Mouse (Mus musculus) left cerebral cortex, adult 11 months (tissue): ENCODE results near the gene Dip2c.

ENCODE experiments used
- DNase-seq: peaks from one replicate; pipeline ENCODE4 v3.0.0; 2022; ENCODE audit warnings: low spot score

Gene Dip2c

DNA sequence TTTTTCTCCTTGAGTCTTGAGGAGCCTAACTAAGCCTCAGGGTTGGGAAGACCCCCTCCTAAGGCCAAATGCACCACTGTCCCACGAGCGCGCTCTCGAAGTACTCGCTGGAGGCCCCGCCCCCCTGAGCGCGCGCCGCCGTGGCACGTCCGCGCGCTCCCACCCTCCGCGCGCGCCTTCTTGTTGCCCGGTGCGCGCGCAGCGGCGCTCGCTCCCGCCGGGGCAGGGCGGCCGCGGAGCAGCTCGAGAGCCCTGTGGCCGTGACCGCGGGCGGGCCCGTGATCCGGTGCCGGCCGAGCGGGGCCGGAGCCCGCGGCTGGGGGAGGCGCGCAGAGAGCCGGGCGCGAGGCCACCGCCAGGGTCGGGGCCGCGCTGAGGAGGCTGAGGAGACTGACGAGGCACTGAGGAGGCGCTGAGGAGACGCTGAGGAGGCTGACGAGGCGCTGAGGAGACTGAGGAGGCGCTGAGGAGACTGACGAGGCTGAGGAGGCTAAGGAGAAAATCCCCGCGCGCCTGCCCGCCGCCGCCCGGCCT, at the start of gene Dip2c:
Gene Dip2c, plus strand, starts transcription at position 207 of the 534 bp plus-strand sequence.
- DNase-seq, result peak; percentile 83

DNA sequence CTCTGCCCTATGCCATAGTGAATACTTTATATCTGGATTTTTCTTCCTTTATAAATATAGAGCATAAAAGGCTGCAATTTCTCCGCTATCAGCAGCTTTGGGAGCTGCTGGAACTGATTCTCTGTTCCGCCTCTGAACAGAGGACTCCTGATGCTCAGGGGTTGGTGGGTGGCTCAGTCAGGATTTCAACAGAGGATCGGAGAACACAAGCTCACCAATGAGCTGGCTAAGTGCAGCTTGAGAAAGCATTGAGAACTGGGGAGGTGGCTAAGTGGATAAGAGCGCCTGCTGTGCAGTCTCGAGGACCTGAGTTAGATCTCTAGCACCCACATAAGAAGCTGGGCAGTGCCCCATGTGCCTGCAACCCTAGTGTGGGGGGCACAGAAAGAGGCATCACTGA, 49.2 kb upstream of the Dip2c start:
- DNase-seq, result no peak

DNA sequence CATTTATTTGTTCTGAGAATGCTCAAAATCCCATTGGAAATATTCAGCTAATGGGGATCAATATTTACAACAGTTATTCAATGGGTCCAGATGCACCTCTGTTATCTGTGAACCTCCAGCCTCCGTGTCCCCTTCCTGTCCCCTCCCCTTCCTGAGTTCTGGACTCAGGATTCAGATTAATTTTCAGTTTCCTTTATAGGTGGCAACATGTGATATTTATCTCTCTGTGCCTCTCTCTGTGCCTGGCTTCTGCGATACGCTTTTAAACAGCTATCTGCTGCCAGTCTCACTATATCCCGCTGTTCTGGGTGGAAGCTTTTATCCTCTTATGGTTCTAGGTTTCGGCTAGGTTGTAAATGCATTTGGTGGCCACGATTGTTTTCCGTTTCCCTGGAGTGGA, 38.8 kb upstream of the Dip2c start:
- no peak for DNase-seq

DNA sequence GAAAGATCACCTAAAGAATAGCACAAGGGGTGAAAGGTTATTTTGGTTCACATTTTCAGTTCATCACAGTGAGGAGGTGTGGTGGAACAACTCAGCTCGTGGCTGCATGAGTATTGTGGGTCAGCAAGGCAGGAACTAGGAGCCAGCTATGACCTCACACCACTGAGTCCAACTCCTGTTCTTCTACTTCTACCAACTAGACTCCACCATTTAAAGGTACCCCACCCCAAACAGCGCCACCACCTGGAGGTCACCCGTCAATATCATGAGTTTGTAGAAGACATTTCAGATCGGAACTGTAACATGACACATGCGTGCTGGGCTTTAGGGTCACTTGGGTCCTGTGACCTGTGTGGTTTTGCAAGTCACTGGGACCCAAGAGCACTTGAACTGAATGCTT, 37.2 kb upstream of the Dip2c start:
- DNase-seq, result no peak

DNA sequence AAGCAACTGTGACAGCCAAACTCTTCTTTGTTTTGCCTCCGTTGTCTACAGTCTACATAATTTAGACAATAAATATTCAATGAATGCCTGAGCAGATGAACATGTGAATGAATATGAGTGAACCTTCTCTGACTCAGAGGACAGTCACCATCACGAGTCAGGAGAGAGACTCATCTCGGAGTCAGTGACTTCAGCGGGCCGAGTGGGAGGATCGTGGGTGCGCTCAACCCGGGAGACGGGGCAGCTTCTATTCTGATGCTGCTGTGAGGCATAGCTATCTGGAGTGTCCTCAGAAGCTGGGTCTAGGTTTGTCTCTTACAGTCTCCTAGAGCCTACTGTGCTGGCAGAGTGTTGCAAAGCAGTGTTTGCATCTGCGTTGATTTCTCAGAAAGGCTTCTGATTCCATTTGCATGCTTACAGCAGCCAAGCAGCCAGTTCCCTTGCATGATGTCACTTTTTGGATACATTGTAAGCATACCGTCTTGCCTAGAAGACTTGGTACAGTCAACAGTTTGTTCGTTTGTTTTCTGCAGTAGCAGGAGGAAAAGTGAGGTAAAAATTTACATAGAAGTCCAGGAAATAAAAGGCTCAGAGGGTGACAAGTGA, 36.6 kb upstream of the Dip2c start:
- DNase-seq, result peak; percentile 70

DNA sequence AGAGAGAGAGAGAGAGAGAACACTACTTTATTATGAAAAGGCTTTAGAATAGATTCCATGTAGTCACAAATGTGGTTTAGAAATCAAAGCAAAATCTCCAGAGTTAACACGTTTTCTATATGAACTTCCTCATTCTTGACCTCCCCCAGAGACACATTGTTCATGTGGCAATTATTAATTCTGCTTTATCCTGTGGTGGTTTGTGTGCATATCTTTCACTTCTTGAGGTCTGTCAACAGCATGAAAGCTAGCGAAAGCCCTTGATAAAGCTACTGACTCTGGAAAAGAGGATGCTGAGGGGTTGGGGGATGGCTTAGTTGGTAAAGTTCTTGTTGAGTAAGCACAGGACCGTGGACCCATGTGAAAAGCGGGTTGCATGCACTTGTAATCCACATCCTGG, 14.6 kb upstream of the Dip2c start:
- DNase-seq, result no peak

DNA sequence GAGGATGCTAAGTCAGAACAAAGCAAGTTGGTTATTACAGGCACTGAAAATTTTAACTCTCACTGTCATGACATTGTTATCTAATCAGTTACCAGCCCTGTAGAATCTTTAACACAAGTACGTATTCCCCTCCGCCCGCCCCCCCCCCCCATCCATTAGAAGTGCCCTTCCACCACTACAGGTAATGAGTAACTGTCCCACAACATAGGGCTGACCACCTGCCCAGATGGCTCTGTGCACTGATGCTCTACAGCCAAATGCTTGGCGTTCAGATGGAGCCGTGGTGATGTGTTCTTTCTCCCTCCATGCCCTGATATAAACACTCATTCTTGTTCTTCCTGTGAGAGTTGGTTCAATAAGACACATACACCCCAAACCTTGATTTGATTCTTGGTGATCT, 10.8 kb upstream of the Dip2c start:
- DNase-seq, result no peak

DNA sequence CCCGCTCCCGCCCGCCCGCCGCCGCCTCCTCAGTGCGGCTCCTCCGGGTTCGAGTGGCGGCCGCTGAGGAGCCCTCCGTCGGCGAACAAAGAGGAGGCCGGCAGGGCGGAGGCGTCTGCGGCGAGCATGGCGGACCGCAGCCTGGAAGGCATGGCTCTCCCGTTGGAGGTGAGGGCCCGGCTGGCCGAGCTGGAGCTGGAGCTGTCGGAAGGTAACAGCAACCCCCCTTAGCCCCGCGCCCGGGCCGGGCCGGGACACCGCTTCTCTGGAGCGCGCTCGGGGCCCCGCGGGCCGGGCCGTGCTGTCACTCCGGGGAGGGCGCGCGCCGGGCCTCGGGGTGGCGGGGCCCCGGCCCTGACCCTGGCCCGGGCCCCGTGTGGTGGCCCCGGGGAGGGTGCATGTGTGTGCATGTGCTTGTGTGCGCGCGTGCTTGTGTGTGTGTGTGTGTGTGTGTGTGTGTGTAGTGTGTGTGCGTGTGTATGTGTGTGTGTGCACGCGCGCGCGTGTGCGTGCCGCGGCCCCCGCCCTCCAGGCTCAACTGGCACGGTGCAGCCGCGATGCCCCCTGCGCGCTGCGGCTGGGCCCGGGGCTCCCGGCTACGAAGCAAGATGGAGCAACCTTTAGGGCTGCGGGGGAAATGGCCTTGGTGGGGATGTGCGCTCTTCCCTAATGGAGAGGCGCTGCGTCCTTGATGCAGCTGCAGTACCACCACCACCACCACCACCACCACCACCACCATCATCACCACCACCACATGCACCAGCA, 710 bp downstream of the Dip2c start:
- DNase-seq, result peak; percentile 24

DNA sequence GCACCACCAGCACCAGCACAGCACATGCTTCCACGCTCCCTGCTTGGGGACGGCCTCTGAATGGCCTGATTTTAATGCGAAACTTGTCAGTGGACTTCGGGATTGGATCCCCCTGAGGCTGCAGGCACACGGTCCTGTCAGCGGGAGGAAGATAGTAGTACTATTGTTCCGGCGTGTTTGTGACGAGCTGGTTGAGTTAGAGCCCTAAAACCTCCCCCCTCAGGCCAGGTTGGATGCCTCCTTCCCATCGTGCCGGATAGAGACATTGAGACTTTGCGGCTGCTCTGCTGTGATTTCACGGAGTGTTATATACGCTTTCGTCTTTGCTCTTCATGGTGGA, 1.3 kb downstream of the Dip2c start:
- no peak for DNase-seq

DNA sequence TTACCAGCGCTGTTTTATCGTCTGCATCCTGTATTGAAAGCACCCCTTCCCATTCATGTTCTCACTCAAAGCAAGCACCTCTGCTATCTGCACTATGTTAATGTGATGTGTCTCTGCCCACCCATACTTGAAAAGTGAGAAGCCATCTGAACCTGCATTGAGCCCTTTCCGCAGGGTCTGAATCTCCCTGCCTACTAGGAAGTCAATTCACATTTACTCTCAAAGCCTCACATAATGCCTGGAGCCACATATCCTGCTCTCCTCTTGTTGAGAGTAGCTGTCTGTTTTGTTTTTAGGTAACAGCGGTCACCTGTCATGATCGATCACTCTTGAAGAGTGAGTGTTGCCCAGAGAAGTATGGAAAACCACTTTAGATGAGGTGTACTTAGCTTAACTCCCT, 2.3 kb downstream of the Dip2c start:
- DNase-seq, result no peak

DNA sequence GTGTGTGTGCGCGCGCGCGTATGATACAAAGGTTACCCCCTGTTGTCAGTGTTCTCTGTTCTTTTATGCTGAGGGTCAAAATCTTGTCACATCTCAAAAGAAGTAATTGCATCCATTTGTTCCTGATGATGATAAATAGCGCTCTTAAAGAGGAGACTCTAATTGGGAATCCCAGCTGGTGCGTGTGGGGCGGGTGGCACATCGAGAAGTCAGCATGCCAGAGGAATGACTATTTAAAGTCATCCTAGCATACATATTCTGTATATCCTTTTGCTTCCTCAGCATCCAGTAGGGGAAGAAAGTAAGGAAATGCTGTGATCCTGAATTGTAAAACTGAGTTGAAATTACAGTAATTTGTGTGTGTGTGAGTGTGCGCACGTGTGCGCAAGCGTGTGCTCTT, 6.7 kb downstream of the Dip2c start:
- no peak for DNase-seq

DNA sequence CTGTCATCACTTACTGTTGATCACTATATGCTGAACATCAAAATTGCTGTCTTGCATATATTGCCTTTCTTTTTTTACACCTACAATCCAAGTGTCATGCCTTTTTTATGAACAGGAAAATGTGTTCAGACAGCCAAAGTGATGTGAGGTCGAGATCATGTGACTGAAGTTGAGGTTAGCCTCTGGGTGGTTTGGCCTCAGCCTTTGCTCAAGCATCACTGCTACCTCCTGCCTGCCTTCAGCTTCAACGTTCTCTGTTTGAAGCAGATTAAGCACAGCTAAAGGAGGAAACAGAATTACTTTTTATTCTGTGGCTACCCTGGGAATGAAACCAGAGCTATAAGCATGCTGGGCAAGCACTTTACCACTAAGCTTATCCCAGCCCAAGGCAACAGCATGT, 13.6 kb downstream of the Dip2c start:
- no peak for DNase-seq

DNA sequence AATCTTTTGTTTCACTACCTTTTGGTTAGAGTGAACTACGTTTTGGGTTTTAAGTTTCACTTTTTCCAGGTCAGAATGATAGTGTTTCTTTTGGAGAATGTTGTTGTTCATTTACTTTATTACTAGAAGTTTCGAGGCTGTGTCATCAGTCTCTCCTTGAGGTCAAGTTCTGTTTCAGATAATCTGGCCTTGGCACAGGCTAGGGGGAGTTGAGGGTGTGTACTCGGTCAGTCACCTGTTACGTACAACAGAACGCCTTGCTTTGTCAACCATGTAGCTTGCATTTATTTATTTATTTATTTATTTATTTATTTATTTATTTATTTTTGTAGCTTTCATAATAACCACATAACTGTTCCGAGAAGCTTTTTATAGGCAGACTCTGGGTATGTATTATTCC, 20.0 kb downstream of the Dip2c start:
- no peak for DNase-seq

DNA sequence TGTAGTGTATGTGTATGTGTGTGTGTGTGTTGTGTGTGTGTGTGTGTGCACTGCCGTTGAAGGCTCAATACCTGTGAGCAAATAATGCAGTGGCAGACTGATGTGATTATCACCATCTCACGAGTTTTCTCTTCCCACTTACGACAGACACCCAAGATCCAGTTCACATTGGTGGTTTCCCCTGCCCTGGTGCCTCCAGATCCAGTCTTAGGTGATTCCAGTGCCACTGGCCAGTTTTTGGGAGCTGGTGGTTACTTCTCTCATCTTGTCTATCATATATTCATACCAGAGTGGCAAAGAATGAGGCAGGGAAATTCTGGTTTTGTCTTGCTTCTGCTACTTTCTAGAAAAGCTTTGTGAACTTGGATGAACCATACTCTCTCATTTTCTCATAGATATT, 20.9 kb downstream of the Dip2c start:
- DNase-seq, result no peak

DNA sequence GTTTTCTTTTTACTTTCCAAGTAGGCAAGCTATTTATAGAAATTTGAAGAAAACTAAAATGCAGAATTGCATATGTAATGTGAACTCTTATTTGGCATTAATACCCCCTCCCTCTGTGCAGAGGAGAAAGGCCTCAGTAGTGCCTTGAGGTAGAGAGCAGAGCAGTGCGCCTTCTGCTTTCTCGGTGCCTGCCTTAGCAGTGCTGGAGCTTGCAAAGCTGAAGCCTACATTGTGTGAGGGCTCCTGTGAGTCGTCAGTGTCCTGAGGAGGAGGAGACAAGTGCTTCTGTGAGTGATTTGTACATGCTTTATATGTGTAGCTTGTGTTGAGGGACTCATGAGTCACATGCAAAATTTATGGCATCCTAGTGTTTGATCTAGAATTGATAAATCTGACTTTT, 21.4 kb downstream of the Dip2c start:
- no peak for DNase-seq

DNA sequence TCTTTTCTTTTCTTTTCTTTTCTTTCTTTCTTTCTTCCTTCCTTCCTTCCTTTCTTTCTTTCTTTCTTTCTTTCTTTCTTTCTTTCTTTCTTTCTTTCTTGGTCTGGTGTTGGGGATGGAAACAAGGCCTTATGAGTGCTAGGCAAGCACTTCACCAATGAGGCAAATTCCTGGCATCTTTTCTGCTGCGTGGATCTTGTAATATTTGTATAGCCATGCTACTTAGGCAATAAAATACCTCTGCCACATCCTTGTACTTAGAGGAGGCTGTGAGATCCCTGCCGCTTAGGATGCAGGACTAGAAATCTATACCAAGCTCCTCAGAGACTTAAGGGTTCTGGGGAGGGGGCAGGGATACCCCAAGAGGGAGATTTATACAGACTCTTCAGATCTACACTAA, 23.3 kb downstream of the Dip2c start:
- no peak for DNase-seq

DNA sequence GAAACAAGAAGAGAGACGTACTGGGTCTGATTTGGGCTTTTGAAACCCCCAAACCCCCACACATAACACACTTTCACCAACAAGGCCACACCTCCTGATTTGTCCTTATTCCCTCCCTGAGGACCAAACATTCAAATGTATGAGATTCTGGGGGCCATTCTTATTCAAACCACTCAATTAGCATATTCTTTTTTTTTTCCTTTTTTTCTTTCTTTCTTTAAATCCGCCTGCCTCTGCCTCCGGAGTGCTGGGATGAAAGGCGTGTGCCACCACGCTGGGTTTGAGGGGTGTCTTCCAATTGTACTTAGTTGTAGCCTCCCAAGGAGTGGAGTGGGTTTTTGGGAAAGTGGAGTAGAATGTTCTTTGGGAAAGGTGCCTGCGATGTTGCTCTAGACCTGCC, 32.5 kb downstream of the Dip2c start:
- no peak for DNase-seq

DNA sequence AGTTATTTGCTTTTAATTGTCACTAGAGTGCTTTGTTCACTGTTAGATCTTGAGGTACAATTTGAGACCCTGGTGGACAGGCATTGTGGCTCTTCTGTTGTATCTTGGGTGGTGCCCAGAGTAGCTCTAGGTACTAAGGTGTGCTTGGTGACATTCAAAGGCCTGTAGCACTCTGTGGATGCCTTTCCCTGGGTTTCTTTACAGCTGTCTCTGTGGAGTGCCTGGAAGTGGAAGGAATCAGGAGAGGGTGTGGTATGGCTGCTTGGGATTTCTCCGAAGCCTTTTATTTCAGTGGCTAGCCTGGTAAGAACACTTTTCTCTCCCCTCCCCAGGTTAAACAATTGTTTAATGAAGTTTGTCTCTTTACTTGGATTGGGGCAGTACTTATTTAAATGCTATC, 34.5 kb downstream of the Dip2c start:
- DNase-seq, result no peak

DNA sequence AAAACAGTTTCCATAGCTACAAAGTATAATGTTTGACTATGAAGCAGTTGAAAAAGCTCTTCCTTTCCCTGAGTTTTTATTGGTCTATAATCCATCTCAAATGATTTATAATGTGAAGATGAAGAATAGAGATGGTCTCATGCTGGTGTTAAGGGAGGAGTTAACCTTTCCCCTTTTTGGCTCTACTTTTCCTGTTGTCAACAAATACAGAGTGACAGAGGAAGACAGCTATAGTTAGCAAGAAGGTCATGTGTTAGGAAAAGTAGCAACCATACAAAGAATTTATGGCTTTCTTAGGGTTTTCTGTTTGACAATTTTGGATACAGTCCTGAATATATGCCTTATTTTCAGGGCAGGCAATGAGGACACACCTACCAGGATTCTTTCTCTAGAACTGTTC, 36.6 kb downstream of the Dip2c start:
- no peak for DNase-seq

DNA sequence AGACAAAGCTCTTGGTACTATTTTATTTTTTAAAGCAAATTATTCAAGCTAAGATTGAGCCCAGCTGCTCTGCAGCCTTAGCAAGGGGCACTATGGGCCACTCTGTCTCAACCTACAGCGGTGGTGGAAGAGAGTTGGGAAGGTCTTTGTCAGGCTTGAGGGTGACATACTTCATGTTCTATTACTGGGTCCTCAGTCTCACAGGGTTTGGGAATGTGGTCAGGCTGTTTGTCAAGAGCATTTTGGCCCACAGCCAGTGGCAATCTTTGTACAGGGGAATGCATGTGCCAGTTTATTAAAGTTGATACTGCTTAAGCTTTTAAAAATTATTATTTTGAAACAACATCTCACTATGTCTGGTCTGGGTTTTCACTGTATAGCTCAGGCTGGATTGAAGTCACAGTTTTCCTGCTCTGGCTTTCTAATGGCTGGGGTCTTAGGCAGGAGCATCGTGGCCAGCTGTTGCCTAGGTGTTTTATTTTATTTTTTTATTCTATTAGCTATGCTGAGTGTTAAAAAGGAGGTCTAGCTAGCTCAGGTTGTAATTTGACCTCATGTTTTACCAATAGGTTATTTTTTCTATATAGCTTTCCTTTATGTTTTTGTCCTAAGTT, 37.9 kb downstream of the Dip2c start:
- no peak for DNase-seq

DNA sequence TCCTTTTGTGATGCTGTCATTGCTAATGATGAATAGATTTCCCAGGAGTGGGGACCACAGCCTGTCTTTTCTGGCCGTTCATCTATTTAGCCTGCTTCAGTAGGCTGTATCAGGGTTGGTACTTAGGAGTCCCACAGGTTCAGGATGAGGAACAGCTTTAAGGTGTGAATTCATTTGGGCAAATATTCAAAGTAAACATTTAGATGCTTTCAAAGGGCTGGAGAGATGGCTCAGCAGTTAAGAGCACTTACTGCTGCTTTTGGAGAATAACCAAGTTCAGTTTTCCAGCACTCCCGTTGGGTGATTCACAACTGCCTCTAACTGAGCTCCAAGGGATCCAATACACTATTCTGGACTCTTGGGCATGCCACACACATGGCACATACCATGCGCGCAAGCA, 38.4 kb downstream of the Dip2c start:
- DNase-seq, result no peak

DNA sequence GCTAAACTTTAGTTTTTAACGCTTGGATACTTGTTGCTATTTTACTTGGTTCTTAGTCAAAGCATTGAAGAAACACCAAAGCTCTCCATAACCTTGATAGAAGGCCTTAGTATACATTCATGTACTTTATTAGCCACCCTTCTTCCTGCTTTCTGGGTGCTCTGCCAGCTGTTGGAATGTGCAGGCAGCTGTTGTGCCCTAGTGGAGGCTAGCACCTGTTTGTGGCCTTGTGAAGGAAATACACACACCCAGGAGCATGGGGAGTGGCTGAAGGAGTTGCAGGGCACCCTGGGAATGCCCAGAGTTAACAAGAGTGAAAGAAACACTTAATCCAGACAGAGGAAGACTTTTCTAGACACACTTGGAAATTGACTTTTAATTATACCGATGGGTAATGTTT, 43.4 kb downstream of the Dip2c start:
- DNase-seq, result no peak

DNA sequence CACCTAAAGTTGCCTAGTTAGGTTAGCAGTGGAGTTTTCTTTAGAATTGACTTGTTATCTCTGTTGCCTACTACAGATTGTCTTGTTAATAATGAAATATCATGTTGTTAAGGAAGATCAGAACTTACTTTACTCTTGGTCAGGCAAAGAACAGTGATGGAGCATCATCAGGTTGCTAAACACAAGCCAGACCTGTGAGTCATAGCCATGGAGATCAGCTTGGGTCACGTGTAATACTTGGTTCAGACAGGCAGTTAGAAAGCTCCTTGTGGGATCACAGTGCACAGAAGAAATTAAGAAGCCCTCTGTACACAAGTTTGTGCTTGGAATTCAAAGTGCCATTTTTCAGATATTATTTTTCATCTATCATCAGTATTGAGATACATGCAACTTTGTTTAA, 48.9 kb downstream of the Dip2c start:
- DNase-seq, result no peak
